Mouse (Mus musculus): ENCODE data around the gene Gba.
A peak's percentile ranks its signal among the peaks of the same experiment; 100 is the strongest.

- TF ChIP-seq MAX (IDR thresholded peaks at IDR 0.05; ENCODE audit: low read depth) (no peak), USF1 (IDR thresholded peaks at IDR 0.05; ENCODE audit: low read depth) (no peak), POLR2A (IDR thresholded peaks at IDR 0.05; ENCODE audit: insufficient read length, low read depth) (no peak), MYOD1 (IDR thresholded peaks at IDR 0.05; ENCODE audit: control insufficient read depth in 1 of 3, insufficient read length in 2 of 3, low read depth in 2 of 3) (no peak), CEBPB (IDR thresholded peaks at IDR 0.05; ENCODE audit: insufficient read depth, poor library complexity, severe bottlenecking) (no peak), E2F4 (IDR thresholded peaks at IDR 0.05; ENCODE audit: insufficient read depth) (no peak), REST (IDR thresholded peaks at IDR 0.05; ENCODE audit: insufficient read depth, insufficient read length) (no peak), TCF12 (IDR thresholded peaks at IDR 0.05; ENCODE audit: insufficient read depth, poor library complexity, severe bottlenecking) (no peak), POLR2AphosphoS2 (IDR thresholded peaks at IDR 0.05; ENCODE audit: insufficient read length, low read depth) (no peak), TCF3 (IDR thresholded peaks at IDR 0.05; ENCODE audit: insufficient read length, low read depth) (no peak), MYOG (IDR thresholded peaks at IDR 0.05; ENCODE audit: control insufficient read depth in 1 of 3, insufficient read depth in 1 of 3, insufficient read length in 2 of 3, low read depth in 2 of 3) (peak in 1 of 3 experiments; percentile 10), SRF (IDR thresholded peaks at IDR 0.05; ENCODE audit: control insufficient read depth, insufficient read length, low read depth) (no peak)
These were observed 42.4 kb downstream of the Gba start for GRCm38 (mm10) chr3:89244982-89245687.

Data from myocyte (in vitro differentiated cells).